Mouse (Mus musculus) skeletal muscle tissue, adult 2 months (tissue): ENCODE data around the gene Ccr1l1.

Source experiments
- DNase-seq: peaks from one replicate; pipeline ENCODE4 v3.0.0-alpha.2; 2012; ENCODE audit warnings: low read depth, low spot score

Ccr1l1 gene

DNA sequence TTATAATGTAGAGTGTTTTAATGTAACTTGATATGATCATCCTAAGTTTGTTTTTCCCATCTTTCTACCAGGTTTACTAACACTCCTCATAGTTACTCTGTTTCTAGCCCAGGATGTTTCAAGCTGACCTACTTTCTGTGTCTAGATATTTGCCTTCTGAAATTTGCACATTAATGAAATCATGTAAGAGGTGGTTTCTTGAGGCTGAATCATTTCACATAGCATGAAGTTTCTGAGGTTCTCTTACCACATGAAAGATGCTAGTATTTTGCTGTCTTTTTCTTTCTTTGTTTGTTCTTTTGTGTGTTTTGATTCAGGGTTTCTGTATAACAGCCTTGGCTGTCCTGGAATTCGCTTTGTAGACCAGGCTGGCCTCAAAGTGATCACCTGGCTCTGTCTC, 18.0 kb downstream of the Ccr1l1 start:
- no peak for DNase-seq

DNA sequence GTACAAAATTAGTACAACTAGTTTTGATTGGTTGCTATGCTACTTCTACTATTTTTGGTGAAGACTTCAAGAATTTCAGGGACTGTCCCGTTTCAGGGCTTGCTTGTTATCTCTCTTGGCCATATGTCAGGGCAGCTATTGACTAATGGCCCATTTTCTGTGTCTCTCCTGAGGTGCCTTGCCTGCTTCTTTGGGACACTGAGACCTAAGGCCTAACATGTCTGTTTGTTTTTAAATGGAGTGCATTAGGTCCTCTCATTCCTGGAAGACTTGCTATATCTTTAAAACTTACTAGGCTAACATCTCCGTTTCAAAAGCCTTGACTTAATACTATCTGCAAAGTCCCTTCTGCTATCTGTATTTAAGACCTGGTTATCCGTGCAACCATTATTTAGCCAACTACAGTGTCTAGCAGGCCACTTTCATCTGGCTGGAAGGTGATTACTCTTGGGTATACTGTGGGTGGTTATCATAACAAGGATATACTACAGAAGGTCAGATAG, 20.2 kb downstream of the Ccr1l1 start:
- DNase-seq: no peak

DNA sequence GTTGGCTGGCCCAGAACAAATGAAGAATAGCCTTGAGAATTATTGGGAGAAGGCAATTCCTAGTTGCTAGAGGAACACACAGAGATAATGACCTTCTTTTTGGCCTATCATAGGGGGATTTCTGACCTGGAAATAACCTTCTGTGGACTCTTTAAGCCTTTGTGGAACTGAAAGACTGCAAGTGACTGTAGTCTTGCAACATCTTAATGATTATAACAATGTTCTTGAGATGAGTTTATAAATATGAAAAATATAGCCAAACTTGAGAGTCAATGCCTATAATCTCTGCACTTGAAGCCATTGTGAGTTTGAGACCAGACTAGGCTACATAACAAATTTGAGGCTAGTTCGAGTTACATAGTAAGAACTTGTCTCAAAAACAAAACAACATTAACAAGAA, 21.3 kb downstream of the Ccr1l1 start:
- no peak for DNase-seq

DNA sequence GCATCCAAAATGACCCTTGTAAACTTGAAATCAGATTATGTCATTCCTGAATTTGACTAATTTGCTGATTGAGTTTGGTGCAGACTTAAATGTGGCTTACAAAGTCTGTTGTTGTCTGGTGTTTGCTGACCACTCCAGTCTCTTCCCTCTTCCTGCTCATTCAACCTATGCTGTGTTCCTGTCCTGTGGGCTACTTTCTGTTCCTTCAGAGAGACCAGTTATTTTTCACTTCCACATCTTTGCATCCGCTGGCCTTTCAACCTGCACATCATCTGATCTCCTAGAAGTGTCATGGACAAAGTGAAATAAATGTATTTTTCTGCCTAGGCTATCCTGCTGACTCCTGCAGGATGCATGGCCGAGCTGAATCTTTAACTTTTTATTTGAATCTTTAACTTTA, 24.7 kb downstream of the Ccr1l1 start:
- no peak for DNase-seq

DNA sequence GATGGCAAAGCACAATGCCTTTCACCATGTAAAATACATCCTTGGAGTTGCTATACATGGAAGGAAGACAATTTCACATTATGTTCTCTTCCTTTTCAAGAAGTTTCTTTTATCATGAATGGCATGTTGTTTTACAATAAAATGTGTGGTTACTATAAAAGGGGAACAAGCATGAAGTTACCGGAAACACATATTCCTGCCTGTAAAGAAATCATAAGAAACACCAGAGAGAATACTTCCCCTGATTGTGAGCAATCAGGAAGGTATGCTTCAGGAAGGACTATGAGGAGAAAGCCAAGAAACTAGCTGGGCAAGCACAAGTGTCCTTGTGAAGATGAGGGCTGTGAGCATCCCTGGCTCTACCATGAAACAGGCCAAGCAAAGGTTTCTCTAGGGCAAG, 27.0 kb downstream of the Ccr1l1 start:
- no peak for DNase-seq

DNA sequence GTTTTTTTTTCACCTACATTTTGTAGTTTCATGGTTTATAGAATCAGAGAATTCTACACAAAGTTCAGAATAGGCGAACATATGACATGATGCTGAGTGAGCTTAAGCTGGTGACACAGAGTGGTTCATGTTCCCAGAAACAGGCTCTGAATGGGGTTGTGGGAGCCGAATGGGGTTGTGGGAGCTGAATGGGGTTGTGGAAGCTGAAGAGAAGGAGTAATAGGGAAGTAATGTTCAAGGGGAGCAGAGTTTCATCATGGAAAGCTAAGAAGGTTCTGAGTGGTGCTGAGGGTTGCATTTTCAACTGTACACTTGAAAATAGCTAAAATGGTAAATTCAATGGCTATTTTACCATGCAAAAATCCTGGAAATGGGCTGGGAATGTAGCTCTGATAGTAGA, 28.8 kb downstream of the Ccr1l1 start:
- no peak for DNase-seq

DNA sequence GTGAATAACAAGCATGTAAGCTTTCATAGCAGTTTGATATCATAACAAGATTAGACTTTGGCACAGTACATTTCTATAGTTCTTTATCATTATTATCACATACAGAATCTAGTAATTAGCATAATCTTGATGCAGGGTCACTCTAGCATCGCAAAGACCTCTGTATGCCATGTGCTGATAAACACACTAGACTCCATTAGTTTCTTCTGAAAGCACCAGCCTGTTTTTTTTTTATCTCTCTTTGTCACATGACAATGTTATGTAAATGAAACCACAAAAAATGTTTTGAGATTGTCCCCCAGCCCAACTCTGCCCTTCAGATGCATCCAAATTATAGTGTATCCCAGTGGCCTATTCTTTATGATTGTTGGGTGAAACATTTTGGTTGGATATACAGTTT, 30.4 kb downstream of the Ccr1l1 start:
- no peak for DNase-seq

DNA sequence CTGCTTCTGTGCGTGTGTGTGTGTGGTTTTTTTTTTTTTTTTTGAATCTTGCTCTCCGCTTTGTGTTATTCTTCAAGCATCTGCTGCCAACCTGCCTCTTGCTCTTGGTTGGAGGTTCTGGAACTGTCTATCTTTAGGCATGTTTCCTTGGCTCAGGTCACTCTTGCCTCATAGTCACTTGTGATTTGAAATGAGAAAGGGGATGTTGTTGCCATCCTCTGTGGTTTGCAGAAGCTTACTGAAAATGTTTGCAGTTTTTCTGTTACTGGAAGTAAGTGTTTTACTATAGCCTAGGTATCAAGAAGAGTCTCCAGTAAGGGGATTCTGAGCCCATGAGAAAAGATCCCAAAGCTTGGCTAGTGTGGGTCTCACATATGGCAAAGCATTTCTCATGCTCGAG, 36.2 kb downstream of the Ccr1l1 start:
- no peak for DNase-seq

DNA sequence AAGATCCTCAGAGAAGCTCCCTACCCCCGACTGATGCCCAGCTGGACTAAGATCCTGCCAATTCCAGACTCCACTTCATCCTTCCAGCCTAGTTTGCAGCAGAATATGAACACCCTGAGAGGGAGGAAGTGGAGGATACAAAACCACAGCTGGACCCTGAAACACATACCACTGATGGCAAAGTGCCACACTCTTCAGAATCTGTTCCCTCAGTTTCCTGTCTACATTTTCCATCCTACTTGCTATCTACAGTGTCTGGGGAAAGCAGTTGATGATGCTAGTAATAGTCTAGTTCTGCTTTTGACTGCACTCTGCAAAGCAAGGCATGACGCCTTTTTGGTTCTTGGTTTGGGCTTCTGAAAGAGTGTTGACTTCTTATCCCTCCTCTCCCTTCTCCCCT, 36.9 kb downstream of the Ccr1l1 start:
- no peak for DNase-seq

DNA sequence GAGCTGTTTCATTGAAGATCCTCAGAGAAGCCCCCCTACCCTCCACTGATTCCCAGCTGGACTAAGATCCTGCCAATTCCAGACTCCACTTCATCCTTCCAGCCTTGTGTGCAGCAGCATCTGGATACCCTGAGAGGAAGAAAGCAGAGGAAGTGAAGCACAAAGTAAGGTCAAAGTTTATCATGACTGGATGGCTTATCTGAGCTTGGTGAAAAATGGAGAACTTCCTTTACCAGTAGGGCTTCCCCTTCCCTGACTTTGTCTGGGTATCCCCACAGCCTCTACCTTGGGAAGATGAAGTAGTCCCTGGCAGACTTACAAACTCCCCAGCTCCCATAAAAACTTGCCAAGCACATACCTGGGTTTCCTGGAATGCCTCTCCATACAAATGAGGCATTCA, 37.6 kb downstream of the Ccr1l1 start:
- DNase-seq: no peak

DNA sequence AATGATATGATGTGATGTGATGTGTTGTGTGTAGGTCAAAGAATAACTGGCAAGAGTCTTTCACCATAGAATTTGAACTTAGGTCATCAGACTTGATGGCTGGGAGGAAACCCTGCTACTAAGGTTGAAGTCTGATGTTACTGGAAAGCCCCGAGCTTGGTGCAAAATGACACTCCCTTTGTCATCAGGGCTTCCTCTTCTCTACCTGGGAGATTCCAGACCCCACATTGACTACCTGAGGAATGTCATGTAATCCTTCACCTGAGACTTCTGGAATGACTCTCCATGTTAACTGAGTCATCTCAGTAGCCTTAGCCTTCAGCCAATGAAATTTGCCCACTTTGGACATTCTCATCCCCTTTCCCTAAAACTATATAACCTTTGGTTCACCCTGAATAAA, 38.0 kb downstream of the Ccr1l1 start:
- DNase-seq: no peak

DNA sequence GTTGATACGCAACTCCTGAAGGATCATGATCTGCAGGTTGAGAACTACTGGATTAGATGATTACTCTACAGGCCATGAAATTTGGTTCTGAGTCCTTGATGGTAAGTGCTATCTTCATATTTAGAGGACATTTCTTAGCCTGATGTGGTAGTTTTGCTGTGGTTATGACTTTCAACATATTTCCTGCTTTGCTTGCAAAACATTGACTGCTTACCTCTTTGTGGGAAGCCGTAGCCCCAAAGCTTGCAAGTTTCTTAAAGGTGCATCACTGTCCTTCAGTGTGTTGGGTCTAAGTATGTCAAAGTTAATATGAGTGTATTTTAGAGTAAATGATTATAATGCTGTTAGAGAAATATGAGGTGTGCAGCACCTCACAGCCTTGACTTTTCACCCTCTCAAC, 40.2 kb downstream of the Ccr1l1 start:
- DNase-seq: no peak

DNA sequence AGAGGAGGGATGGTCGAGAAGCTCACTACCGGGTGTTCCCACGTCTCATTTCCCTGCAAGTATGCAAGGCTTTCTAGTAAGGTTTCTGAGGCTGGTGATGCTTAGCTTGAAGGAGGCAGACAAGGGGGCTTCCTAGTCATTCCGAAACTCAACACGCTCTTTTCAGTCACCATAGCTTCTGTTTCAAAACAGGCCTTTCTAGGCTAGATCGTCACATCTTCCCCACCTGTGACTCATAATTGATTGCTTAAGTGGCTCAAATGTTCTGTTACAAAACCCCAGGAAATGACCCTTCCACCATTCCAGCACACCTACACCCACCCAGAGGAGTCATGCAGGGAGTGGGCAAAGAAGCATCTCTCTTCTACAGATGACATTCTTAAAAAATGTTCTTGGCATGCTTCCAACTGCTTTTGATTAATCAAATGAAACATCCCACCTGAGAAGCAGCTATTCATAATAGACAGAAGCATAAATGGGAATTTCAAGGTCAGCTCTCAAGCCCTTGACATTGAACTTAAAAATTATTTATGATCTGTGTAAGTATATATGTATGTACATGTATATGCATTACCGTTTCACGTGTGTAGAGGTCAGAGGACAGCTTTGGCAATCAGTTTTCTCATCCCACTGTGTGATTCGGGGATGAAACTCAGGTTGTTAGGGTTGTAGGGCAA, 41.5 kb downstream of the Ccr1l1 start:
- no peak for DNase-seq

DNA sequence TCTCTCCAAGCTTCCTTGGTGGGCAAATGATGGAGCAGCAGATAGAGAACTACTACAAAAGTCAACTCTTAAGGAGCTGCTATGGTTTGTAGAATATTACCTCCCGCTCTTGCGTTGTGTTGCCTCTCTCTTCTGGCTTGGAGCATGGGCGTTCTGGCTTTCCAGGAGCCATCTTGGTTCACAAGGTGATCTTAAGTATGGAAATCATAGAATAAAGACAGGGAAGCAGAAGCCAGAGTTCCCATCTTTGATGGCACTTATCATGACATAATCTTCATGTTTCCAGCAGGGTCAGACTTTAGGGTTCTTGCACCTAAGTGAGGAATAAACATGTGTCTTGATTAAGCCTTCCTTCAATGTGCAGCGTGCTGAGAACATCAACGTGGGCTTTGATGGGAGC, 42.4 kb downstream of the Ccr1l1 start:
- DNase-seq: no peak

DNA sequence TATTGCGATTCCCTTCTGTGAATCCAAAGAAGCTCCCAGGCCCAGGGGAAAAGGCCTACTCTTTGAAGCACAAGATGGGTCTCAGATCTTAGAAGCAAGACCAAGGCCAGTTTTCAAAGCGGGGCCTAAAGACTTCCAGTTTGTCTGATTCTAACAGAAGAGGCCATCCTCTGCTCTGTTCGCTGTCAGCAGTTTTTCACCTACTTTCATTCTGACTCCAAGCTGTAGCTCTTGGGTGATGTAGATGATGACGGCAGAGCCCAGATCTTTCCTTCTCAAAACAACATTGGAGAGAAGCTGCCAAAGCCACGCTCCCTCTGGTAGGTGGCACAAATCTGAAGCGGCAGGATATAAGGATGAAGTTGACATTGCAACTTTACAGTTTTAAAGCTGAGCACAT, 42.9 kb downstream of the Ccr1l1 start:
- no peak for DNase-seq

DNA sequence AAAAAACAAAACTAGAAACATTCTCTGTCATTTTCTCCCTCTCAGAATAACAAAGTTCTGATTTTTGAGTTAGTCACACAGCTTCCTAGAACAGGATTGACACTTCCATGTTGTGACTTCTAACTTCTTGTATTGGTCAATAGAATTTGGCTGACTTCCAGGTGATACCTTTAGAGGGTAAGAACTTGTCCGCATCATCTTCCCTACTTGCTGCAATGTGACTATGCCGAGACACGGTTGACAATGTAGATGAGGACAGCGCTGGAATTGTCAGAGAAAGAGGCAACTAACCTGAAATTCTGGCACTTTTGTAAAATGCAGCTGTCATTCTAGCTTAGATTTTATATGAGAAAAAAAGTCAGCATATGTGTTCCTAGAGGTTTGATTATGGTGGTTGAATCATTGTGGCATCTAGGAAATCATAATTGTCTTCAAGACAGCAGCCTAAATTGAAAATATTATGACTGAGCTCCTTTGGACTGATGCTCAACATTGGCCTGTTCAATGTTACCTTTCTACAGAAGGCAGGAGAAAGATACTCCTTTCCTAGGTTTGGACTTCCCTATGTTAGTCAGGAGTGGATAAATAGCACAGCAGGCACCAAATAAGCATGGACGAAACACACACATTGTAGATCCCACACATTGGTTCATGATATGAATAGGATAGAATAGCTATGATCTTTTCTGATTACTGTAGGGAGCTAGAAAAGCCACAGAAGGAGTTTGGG, 44.3 kb downstream of the Ccr1l1 start:
- DNase-seq: no peak

DNA sequence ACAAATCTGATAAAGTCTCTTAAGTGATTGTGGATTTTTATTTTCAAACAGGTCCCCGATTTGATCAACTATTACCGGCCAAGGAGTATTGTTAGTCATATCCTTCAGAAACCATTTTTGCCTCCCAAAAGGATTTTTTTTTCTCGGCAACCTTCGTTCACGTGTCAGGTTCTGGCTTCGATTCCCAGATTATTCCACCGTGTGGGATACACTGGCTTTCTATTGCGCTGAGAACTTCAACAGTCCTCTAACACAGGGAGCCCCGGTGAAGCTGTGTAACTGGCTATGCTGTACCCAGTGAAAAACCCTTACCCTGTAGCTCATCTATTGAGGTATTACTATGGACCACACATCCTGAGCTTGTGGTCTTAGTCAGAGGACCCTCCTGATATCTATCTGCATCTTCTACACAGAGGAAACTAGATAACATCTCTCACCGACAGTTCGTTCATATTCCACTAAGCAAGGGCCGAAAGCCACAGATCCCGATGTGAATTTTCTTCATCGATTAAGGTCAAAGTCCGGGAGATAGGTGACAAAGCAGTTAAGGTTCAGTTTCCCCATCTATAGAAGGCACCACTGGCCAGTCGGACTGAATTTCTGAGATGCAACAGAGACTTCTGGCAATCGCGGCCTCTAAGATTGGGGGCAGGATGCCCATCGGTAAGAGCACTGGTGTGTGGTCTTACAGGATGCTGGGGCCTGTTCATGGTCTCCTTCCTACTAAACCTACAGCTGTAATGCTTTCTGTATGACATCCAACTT, 45.1 kb downstream of the Ccr1l1 start:
- no peak for DNase-seq

DNA sequence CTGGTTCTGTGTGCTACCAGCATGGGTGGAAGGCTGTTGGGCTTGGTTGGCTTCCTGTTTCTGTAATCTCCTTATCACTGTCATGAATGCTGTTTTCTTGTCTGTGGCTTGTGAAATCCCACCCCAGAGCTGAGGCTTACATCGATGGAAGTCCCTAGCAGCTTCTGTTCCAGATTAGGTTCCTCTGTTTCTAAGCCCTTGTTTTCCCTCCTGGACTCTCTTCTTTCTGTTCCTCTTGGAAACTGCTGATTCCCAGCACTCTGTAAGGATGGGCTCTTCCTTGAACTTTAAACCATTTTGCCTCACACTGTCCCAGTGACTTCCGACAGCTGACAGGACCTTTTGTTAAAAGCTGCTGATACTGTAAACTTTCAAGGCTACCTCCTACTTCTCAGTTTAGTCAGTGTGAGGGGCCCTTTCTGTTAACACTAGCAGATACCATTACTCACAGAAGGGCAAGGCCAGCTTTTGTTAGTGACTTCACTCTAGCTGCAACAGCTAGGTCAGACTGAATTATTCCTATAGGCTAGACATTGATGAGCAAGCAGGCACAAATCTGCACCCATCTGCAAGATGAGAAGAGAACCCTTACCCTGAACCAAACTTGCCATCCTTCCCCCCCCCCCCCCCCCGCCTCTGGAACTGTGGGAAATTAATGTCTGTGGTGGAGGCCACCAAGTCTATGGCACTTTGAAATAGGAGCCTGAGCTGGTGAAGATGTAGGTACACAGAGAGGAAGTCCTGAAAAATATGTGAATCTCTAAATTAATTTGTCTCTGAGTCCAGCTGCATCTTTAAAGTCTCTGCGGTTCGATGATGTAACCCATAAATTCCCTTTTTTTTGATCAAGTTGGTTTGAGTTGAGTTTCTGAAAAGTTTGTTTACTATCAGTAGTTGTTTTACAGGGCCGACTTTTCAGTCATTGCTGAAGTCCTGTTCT, 46.2 kb downstream of the Ccr1l1 start:
- DNase-seq: no peak

DNA sequence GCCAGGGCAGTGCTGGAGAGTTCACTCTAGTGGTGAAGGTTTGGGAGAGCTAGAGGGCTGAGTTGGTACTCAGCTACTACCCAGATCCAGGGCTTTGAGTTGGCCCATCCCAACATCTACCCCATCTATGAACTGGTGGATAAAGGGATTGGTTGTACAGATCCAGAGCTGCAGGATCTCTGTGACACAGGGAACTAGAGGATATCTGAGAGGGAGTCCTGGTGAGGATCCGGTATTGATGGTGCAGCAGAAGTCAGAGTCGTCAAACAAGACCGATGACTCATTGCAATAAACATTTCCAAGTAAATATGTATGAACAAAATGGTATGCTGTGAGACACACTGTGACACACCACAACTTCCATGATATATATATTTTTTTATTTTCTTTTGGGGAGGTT, 47.3 kb downstream of the Ccr1l1 start:
- DNase-seq: no peak

DNA sequence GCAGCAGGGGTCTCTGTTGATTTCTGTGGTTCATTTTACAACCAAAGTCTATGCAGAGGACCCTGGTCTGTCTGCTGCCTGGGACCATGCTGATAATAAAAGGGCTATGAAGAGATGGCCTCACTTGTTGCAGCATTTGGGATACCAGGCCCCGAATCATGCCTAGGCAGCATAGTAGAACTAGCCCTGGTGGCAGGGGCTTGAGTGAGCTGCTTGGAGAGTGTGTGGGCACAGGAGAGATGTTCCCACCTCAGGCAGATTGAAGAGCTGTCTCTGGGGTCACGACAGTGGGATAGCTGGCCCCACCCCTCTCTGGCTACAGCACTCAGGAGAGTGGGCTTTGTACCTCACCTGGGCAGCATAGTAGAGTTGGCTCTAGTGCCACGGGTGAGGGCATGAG, 47.7 kb downstream of the Ccr1l1 start:
- DNase-seq: no peak

DNA sequence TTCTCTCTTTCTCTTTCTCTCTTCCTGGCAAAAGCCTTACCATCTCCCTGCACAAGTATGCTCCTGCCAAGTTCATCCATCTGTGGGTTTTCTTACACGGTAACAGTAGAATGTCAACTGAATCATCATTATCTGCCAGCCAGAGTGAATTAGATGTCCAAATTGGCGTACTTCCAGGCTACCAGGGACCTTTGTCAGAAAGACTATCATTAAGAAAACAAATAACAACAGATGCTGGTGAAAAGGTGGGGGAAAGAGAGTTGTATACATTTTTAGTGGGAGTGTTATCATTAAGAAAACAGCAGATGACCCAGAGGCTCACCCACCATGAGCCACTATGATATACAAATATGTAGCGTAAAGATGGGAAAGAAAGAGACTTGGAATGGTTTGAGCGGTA, 48.3 kb downstream of the Ccr1l1 start:
- no peak for DNase-seq
